Mouse (Mus musculus) bone marrow macrophage, adult 2 months (primary cell): ENCODE data around the gene Gm13043. TPM values are rescaled to one million over a fixed set of nuclear protein-coding genes. Genes with fewer than 3 reads are reported as not detected.
"Not testable (repeated sequence)": the region's sequence is repeated elsewhere in the genome, so short reads cannot be mapped to it uniquely, and the experiment has no call there.

Experiments used
- H3K27ac ChIP-seq: 2 replicates; pipeline ENCODE4 v1.5.1; 2012; ENCODE audit warnings: low read depth, low read length; ENCODE audit not compliant: insufficient read depth
- H3K4me1 ChIP-seq: 2 replicates; pipeline ENCODE4 v1.6.1; 2012; ENCODE audit warnings: low read length; ENCODE audit not compliant: control insufficient read depth, insufficient read depth
- H3K4me3 ChIP-seq: 2 replicates; pipeline ENCODE4 v1.5.1; 2012; ENCODE audit warnings: mild to moderate bottlenecking, low read length, moderate library complexity; ENCODE audit not compliant: insufficient read depth
- CTCF ChIP-seq: IDR thresholded peaks from 2 replicates; pipeline ENCODE4 v1.5.1; 2012; ENCODE audit warnings: low read depth, mild to moderate bottlenecking, low read length, moderate library complexity
- POLR2A ChIP-seq: IDR thresholded peaks from 2 replicates; pipeline ENCODE4 v1.6.1; 2012; ENCODE audit warnings: mild to moderate bottlenecking, low read depth, low read length, borderline replicate concordance
- polyA plus RNA-seq: library from polyadenylated mRNA; stranded (reverse); fragments of >200 nt; gene quantifications from 2 replicates; pipeline ENCODE4 v1.2.4, GENCODE M21; 2012; ENCODE audit not compliant: missing spikeins, insufficient read depth, insufficient read length

Gene Gm13043
- polyA plus RNA-seq, result not detected in 2 replicates

- Histone ChIP-seq H3K4me3 (no peak within 1 kb of the TSS), H3K4me1 (no peaks in the 10 kb centered on the region), H3K27ac (no peak within 1 kb of the TSS)
- TF ChIP-seq POLR2A, result no peak
- no peak for TF ChIP-seq CTCF
These were observed at the start of gene Gm13043 for GRCm38 (mm10) chr4:143511043-143511442. TSS of gene Gm13043 (plus strand) at chr4:143511343.

DNA sequence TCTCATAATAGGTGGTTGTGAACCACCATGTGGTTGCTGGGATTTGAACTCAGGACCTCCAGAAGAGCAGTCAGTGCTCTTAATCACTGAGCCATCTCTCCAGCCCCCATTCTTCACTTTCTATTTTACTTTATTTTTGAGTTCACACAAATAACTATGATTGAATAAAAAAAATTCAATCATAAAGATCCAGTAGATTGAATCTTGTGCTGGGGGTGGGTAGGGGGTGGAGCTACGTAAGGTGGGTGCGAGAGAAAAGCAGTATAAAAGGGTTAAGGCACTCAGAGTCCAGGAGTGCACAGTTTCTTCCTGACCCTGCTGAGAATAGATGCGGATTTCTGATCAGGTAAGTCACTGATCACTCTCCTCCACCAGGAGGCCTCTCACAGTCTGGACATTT is 24.5 kb downstream of the Gm13043 start, which contains the start of gene Gm13040:
Gm13040 (plus strand) TSS at position 301 of the 400 bp plus-strand sequence.
- not testable (repeated sequence) for H3K4me3 ChIP-seq, H3K4me1 ChIP-seq, H3K27ac ChIP-seq

DNA sequence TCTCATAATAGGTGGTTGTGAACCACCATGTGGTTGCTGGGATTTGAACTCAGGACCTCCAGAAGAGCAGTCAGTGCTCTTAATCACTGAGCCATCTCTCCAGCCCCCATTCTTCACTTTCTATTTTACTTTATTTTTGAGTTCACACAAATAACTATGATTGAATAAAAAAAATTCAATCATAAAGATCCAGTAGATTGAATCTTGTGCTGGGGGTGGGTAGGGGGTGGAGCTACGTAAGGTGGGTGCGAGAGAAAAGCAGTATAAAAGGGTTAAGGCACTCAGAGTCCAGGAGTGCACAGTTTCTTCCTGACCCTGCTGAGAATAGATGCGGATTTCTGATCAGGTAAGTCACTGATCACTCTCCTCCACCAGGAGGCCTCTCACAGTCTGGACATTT is 40.3 kb downstream of the Gm13043 start, which contains the start of the genes BC080695 and Gm13057:
BC080695 (plus strand) TSS at position 301 of the 400 bp plus-strand sequence.
Gm13057 (plus strand) TSS at position 310 of the 400 bp plus-strand sequence.
- H3K27ac ChIP-seq, H3K4me1 ChIP-seq, H3K4me3 ChIP-seq: not testable (repeated sequence)

Other genes with a start within 250 kb of the Gm13043 start
- gene Pdpn, start 211.8 kb upstream of the Gm13043 start, polyA plus RNA-seq, result 1.6 and 3.0 TPM in 2 replicates
- not detected in 2 replicates for gene Lrrc38, start 161.6 kb upstream of the Gm13043 start, polyA plus RNA-seq
- not detected in 2 replicates for gene Pramel1, start 116.9 kb upstream of the Gm13043 start, polyA plus RNA-seq
- 16.2 and 17.1 TPM in 2 replicates for gene Pramef8, start 98.9 kb upstream of the Gm13043 start, polyA plus RNA-seq
- not detected in 2 replicates for gene Oog4, start 61.0 kb upstream of the Gm13043 start, polyA plus RNA-seq
- gene Gm13040, start 24.6 kb downstream of the Gm13043 start, polyA plus RNA-seq, result not detected in 2 replicates
- gene BC080695, start 40.4 kb downstream of the Gm13043 start, polyA plus RNA-seq, result not detected in 2 replicates
- not detected in 2 replicates for gene Gm13057, start 40.4 kb downstream of the Gm13043 start, polyA plus RNA-seq
- not detected in 2 replicates for gene Gm13083, start 103.7 kb downstream of the Gm13043 start, polyA plus RNA-seq
- not detected in 2 replicates for gene Gm13088, start 145.9 kb downstream of the Gm13043 start, polyA plus RNA-seq
- gene Gm13089, start 191.4 kb downstream of the Gm13043 start, polyA plus RNA-seq, result not detected in 2 replicates
- gene Gm13078, start 208.1 kb downstream of the Gm13043 start, polyA plus RNA-seq, result not detected in 2 replicates